Mouse (Mus musculus) macrophage (primary cell): Measurements from ENCODE around the gene Trappc5. TPM values are rescaled to one million over a fixed set of nuclear protein-coding genes. Genes with fewer than 3 reads are reported as not detected.

Experiments used
- H3K27ac ChIP-seq: fragments of 350-480 bp; formaldehyde crosslinking; 2 replicates; pipeline ENCODE4 v1.9.0; 2021
- H3K36me3 ChIP-seq: fragments of 350-480 bp; formaldehyde crosslinking; 2 replicates; pipeline ENCODE4 v1.9.0; 2021; ENCODE audit errors: inconsistent target
- H3K4me3 ChIP-seq: fragments of 350-480 bp; formaldehyde crosslinking; 2 replicates; pipeline ENCODE4 v1.9.0; 2021; ENCODE audit errors: inconsistent target
- H3K79me2 ChIP-seq: fragments of 350-480 bp; formaldehyde crosslinking; 2 replicates; pipeline ENCODE4 v1.9.0; 2021; ENCODE audit errors: inconsistent target
- WGBS: methylation state at CpG from one replicate; pipeline ENCODE4 v1.1.7; 2026; ENCODE audit warnings: inconsistent platforms; ENCODE audit not compliant: missing documents; 5-methylcytosine and 5-hydroxymethylcytosine counted together
- polyA plus RNA-seq: library from polyadenylated mRNA; stranded (reverse); fragments of 250-400 nt; gene quantifications from 3 replicates; pipeline ENCODE4 v1.2.4, GENCODE M21; 2018; ENCODE audit warnings: inconsistent platforms
- total RNA-seq, 78 experiments: library from RNA; depleted of rRNA; stranded (reverse); fragments of 250-400 nt; gene quantifications; 1 replicate in 9 of 78; 2 replicates in 24 of 78; 3 replicates in 43 of 78; 4 replicates in 2 of 78; pipeline ENCODE4 v1.2.4; 2018; ENCODE audit warnings: inconsistent platforms in 56 of 78

Gene Trappc5
- total RNA-seq (2018; cell fraction: chromatin; rRNA removed), result 10 to 100 TPM in 2 of 26 experiments, 1 to 10 TPM in 24; 1.7 to 13.5 (median 6.3) TPM
- total RNA-seq (2018; cell fraction: cytosol; rRNA removed), result 10 to 100 TPM in 4 of 26 experiments, 1 to 10 TPM in 22; 4.5 to 11.5 (median 7.5) TPM
- total RNA-seq (2018; cell fraction: nucleus; rRNA removed), result 10 to 100 TPM in 6 of 26 experiments, 1 to 10 TPM in 20; 3.5 to 13.8 (median 7.2) TPM
- polyA plus RNA-seq, result 7.0 to 10.2 TPM (median 7.1 TPM) in 3 replicates

- H3K4me3 ChIP-seq, result peak within 1 kb of the TSS; percentile 99
- under 1% methylated on average over 61 of the region's 61 CpGs for WGBS
These were observed at the start of gene Trappc5 for GRCm38 (mm10) chr8:3676131-3676992. Trappc5 (plus strand) TSS chr8:3676299.

GRCm38 (mm10) chr8:3626971-3627370, 49.1 kb upstream of the Trappc5 start:
- Histone ChIP-seq H3K27ac (no peak overlapping the region), H3K36me3 (0 out of 2 replicates have a peak, but pooled peaks cover 8% of the 10 kb centered on the region)
- WGBS, result 15% methylated on average over 5 of the region's 5 CpGs

More at GRCm38 (mm10) chr8:3676131-3676992, at the start of gene Trappc5:
- peaks cover 24% of the 10 kb centered on the region for H3K79me2 ChIP-seq
- H3K27ac ChIP-seq, result peak within 1 kb of the TSS; percentile 79
- peaks cover 14% of the 10 kb centered on the region; the same call in 1 of the 2 replicates for H3K36me3 ChIP-seq

GRCm38 (mm10) chr8:3628014-3628413, 48.1 kb upstream of the Trappc5 start:
- 80% methylated on average over 5 of the region's 5 CpGs for WGBS
- Histone ChIP-seq H3K27ac (no peak overlapping the region), H3K4me3 (no peak overlapping the region), H3K79me2 (peaks cover 24% of the 10 kb centered on the region), H3K36me3 (peaks cover 10% of the 10 kb centered on the region)

More at GRCm38 (mm10) chr8:3626971-3627370, 49.1 kb upstream of the Trappc5 start:
- H3K79me2 ChIP-seq, result peaks cover 18% of the 10 kb centered on the region
- H3K4me3 ChIP-seq, result no peak overlapping the region

DNA sequence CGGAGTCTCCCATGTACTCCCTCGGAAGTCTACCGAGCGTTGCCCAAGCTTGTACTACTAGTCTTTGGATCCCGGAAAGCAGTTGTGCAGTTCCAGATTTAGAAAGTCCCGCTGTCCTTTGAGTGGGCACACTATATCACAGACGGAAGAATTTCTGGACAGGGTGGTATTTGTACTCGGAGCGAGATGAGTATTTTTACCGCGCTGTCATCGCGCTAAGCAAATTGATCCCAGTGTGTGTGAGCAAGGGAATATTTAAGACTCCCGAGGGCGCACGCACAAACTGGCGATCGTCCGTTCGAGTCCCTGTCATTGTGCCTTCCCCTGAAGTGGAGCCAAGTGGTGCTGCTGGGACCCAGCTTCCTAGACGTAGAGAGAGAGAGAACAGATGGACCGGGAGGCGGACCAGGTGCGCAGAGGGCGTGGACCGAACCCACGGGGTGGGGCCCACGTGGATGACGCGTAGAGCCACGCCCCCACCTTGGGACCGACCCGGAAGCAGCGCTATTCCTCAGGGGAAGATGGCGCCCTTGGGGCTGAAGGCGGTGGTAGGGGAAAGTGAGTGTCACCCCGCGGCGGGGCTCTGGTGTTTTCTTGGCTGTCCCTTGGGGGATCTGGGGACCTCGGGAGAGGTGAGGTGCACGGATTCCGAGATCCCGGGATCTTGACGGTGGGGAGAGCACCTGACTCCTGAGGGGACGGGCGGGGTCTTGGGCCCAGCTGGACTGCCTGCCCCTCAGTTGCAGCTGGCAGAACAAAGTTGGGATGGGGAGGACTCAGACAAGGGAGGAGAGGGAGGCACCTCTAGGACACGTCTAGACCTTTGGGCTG, 45.2 kb upstream of the Trappc5 start, which contains the start of gene Stxbp2:
TSS of gene Stxbp2 (plus strand) at position 309 of the 831 bp plus-strand sequence.
- Histone ChIP-seq H3K36me3 (peaks cover 31% of the 10 kb centered on the region), H3K79me2 (peaks cover 37% of the 10 kb centered on the region), H3K4me3 (peak within 1 kb of the TSS; percentile 100), H3K27ac (peak within 1 kb of the TSS; percentile 83)
- WGBS, result 4% methylated on average over 43 of the region's 47 CpGs

GRCm38 (mm10) chr8:3631478-3631875, 44.6 kb upstream of the Trappc5 start:
- peaks cover 37% of the 10 kb centered on the region for H3K79me2 ChIP-seq
- H3K27ac ChIP-seq, result peak overlapping the region; percentile 83
- peak overlapping the region; percentile 100 for H3K4me3 ChIP-seq
- 0% methylated on average over 8 of the region's 8 CpGs for WGBS
- peaks cover 37% of the 10 kb centered on the region for H3K36me3 ChIP-seq

- Histone ChIP-seq H3K4me3 (no peak overlapping the region), H3K27ac (peak overlapping the region; percentile 25; the same call in 1 of the 2 replicates), H3K36me3 (peaks cover 27% of the 10 kb centered on the region), H3K79me2 (no peaks in the 10 kb centered on the region)
- 14% methylated on average over 5 of the region's 5 CpGs for WGBS
These were observed 30.3 kb upstream of the Trappc5 start for GRCm38 (mm10) chr8:3645804-3646203.

GRCm38 (mm10) chr8:3646824-3647531, 29.1 kb upstream of the Trappc5 start:
- H3K27ac ChIP-seq, result peak overlapping the region; percentile 25; the same call in 1 of the 2 replicates

GRCm38 (mm10) chr8:3647561-3647960, 28.5 kb upstream of the Trappc5 start:
- H3K27ac ChIP-seq, result peak overlapping the region; percentile 86

More at GRCm38 (mm10) chr8:3646824-3647531, 29.1 kb upstream of the Trappc5 start:
- H3K36me3 ChIP-seq, result peaks cover 15% of the 10 kb centered on the region; the same call in 1 of the 2 replicates
- no peaks in the 10 kb centered on the region for H3K79me2 ChIP-seq
- H3K4me3 ChIP-seq, result no peak overlapping the region
- WGBS, result 90% methylated on average over 6 of the region's 6 CpGs

GRCm38 (mm10) chr8:3648268-3648667, 27.8 kb upstream of the Trappc5 start:
- Histone ChIP-seq H3K79me2 (no peaks in the 10 kb centered on the region), H3K4me3 (no peak overlapping the region; the same call in 1 of the 2 replicates), H3K27ac (peak overlapping the region; percentile 86), H3K36me3 (peaks cover 6% of the 10 kb centered on the region; the same call in 1 of the 2 replicates)
- 6% methylated on average over 2 of the region's 2 CpGs for WGBS

More at GRCm38 (mm10) chr8:3647561-3647960, 28.5 kb upstream of the Trappc5 start:
- no peaks in the 10 kb centered on the region for H3K79me2 ChIP-seq
- H3K36me3 ChIP-seq, result peaks cover 11% of the 10 kb centered on the region; the same call in 1 of the 2 replicates
- 80% methylated on average over 4 of the region's 4 CpGs for WGBS
- H3K4me3 ChIP-seq, result no peak overlapping the region

DNA sequence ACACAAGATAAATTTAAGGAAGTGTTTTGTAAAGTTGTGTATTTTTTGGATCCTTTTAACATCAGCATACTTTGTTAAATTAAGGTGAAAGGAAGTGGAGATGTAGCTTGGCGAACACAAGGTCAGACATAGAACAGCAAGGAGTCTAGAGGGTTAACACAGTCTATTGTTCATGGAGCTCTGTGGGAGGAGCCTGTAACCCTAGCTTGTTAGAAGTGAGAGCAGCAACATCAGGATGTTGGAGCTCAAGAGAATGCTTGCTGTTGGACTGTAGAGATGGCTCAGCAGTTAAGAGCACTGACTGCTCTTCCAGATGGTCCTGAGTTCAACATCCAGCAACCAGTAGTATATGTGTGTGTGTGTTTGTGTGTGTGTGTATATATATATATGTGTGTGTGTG, 27.1 kb upstream of the Trappc5 start:
- Histone ChIP-seq H3K36me3 (no peaks in the 10 kb centered on the region), H3K27ac (peak overlapping the region; percentile 86), H3K79me2 (no peaks in the 10 kb centered on the region), H3K4me3 (peak overlapping the region; percentile 4; the same call in 1 of the 2 replicates)
- WGBS, result 22% methylated on average over 1 of the region's 1 CpGs

GRCm38 (mm10) chr8:3652845-3653244, 23.3 kb upstream of the Trappc5 start:
- no peak overlapping the region for H3K4me3 ChIP-seq
- no peak overlapping the region for H3K27ac ChIP-seq
- no peaks in the 10 kb centered on the region for H3K36me3 ChIP-seq
- WGBS, result 45% methylated on average over 3 of the region's 3 CpGs
- no peaks in the 10 kb centered on the region for H3K79me2 ChIP-seq

DNA sequence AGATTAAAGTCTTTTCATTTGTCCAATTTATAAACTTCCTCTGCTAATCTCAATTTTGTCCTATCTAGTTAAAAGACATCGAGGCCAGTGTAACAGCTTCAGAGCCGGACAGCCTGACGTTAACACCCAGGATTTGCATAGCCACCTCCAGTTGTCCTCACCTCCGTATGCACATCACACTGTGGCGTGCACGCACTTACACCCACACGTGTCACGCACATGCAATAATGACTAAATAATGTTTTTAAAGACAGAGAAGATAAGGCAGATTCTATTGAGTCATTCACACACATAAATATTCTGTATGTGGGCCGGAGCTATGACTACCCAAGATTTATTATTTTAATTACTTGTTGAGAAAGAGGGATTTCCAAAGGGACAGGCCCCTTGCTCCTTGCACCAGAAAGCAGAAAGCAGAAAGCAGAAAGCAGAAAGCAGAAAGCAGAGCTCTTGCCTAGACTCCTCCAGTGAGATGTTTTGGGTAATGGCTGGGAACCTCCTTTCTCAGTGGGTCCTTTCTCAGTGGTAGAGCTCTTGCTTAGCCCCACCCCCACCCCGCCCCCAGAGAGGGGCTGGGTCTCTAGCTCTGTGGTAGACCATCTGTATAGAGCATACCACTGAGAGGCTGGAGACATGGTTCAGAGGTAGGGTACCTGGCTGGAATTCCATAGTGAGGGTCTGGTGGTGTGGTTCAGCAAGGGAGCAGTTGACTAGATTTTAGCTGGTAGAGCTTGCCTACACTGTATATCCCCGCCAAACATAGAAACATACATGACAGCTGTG, 21.2 kb upstream of the Trappc5 start:
- no peak overlapping the region for H3K4me3 ChIP-seq
- WGBS, result 91% methylated on average over 11 of the region's 11 CpGs
- no peak overlapping the region for H3K27ac ChIP-seq
- H3K36me3 ChIP-seq, result no peaks in the 10 kb centered on the region
- no peaks in the 10 kb centered on the region for H3K79me2 ChIP-seq

GRCm38 (mm10) chr8:3655526-3655925, 20.6 kb upstream of the Trappc5 start, which contains the start of gene Retn:
Retn (plus strand) TSS chr8:3655770.
- WGBS, result 92% methylated on average over 3 of the region's 3 CpGs
- Histone ChIP-seq H3K27ac (no peak within 1 kb of the TSS), H3K4me3 (no peak within 1 kb of the TSS), H3K79me2 (no peaks in the 10 kb centered on the region), H3K36me3 (no peaks in the 10 kb centered on the region)
